In genomic region chr17:6018348-6018747, GRCm38 (mm10) we compare ENCODE assay signal across 21 mouse cellular contexts.
DNase-seq lines count a peak whose midpoint lies in the region; ATAC-seq lines count a peak whose summit lies in the region.
"Had no signal": no experiment of that assay in that cellular context is flagged by ENCODE, and none has a peak within 500 bp of the region (broad histone marks: within the 10 kb centered on the region; RNA-seq: fewer than 3 reads in every experiment).

No protein-coding gene starts in this region.

- 65% methylated on average over 4 of the region's 4 CpGs for WGBS in intestine, embryonic 16.5 days
- 61% methylated on average over 4 of the region's 4 CpGs for WGBS in liver, embryonic 13.5 days (ENCODE audit: insufficient replicate concordance)
- 62% methylated on average over 4 of the region's 4 CpGs for WGBS in stomach, embryonic 16.5 days
- 87% methylated on average over 4 of the region's 4 CpGs for WGBS in hindbrain, embryonic 14.5 days

- 0 out of 2 replicates have a peak overlapping the region, but pooled peaks have one; percentile 6 for H3K27ac ChIP-seq in intestine, embryonic 16.5 days (ENCODE audit: low read length)
- peak overlapping the region; percentile 59 for H3K27ac ChIP-seq in liver, embryonic 13.5 days
- peak overlapping the region; percentile 55; the same call in 1 of the 2 replicates for H3K27ac ChIP-seq in stomach, embryonic 16.5 days (ENCODE audit: low read length)
- H3K27ac ChIP-seq in hindbrain, embryonic 14.5 days, result no peak overlapping the region
- H3K27ac ChIP-seq: forebrain, embryonic 10.5 days; hindbrain, embryonic 15.5 days; left cerebral cortex, adult 2 months; limb, embryonic 15.5 days; midbrain, embryonic 10.5 days had no signal

- peak; percentile 31 for DNase-seq in kidney, postnatal 14 days
- DNase-seq in liver, embryonic 13.5 days, result no peak
- no peak for DNase-seq in spleen, postnatal 14 days (ENCODE audit: low spot score in 2 of 2)
- no peak for DNase-seq in hindbrain, embryonic 14.5 days (ENCODE audit: low spot score)
- no peak for DNase-seq in ovary, adult 18-20 months (ENCODE audit: low spot score)
- DNase-seq: adrenal gland, adult 2 months; cerebellum, adult 11 months; cerebellum, postnatal 10 days; forebrain, postnatal 0 days; heart, postnatal 36 days; lung, postnatal 10 days; right cerebral cortex, adult 18-20 months; thymus, postnatal 25 days had no signal

- H3K36me3 ChIP-seq in intestine, embryonic 16.5 days (ENCODE audit: control insufficient read depth, insufficient read depth, low read length), result no peaks in the 10 kb centered on the region
- H3K36me3 ChIP-seq in liver, embryonic 13.5 days, result no peaks in the 10 kb centered on the region
- no peaks in the 10 kb centered on the region for H3K36me3 ChIP-seq in stomach, embryonic 16.5 days (ENCODE audit: control insufficient read depth, insufficient read depth, low read length)
- H3K36me3 ChIP-seq in hindbrain, embryonic 14.5 days (replicated peaks; ENCODE audit: control insufficient read depth, insufficient read depth), result no peaks in the 10 kb centered on the region
- H3K36me3 ChIP-seq: forebrain, embryonic 10.5 days; hindbrain, embryonic 15.5 days; limb, embryonic 15.5 days; midbrain, embryonic 10.5 days had no signal

- H3K4me3 ChIP-seq in intestine, embryonic 16.5 days (ENCODE audit: low read length), result no peak overlapping the region
- no peak overlapping the region for H3K4me3 ChIP-seq in liver, embryonic 13.5 days (replicated peaks)
- H3K4me3 ChIP-seq in stomach, embryonic 16.5 days (replicated peaks; ENCODE audit: low read length), result no peak overlapping the region
- no peak overlapping the region for H3K4me3 ChIP-seq in hindbrain, embryonic 14.5 days (replicated peaks; ENCODE audit: low read length)
- H3K4me3 ChIP-seq: forebrain, embryonic 10.5 days; heart, embryonic 15.5 days; hindbrain, embryonic 15.5 days; left cerebral cortex, adult 2 months; limb, embryonic 15.5 days; midbrain, embryonic 10.5 days had no signal

- H3K4me1 ChIP-seq in intestine, embryonic 16.5 days (ENCODE audit: control insufficient read depth, insufficient read depth, low read length), result peaks cover 16% of the 10 kb centered on the region; the same call in 1 of the 2 replicates
- peaks cover 39% of the 10 kb centered on the region for H3K4me1 ChIP-seq in liver, embryonic 13.5 days (replicated peaks)
- H3K4me1 ChIP-seq in stomach, embryonic 16.5 days (ENCODE audit: control insufficient read depth, insufficient read depth, low read length), result peaks cover 7% of the 10 kb centered on the region
- no peaks in the 10 kb centered on the region for H3K4me1 ChIP-seq in hindbrain, embryonic 14.5 days (replicated peaks; ENCODE audit: control insufficient read depth, insufficient read depth, low read length)
- H3K4me1 ChIP-seq: hindbrain, embryonic 15.5 days had no signal

- H3K27me3 ChIP-seq in intestine, embryonic 16.5 days (replicated peaks; ENCODE audit: control insufficient read depth, insufficient read depth, low read length), result no peaks in the 10 kb centered on the region
- H3K27me3 ChIP-seq in liver, embryonic 13.5 days, result no peaks in the 10 kb centered on the region
- H3K27me3 ChIP-seq in stomach, embryonic 16.5 days (ENCODE audit: control insufficient read depth, insufficient read depth, low read length), result no peaks in the 10 kb centered on the region
- H3K27me3 ChIP-seq in hindbrain, embryonic 14.5 days (ENCODE audit: control insufficient read depth, insufficient read depth, low read length), result no peaks in the 10 kb centered on the region
- H3K27me3 ChIP-seq: heart, embryonic 15.5 days; hindbrain, embryonic 15.5 days; limb, embryonic 15.5 days had no signal

- no peaks in the 10 kb centered on the region for H3K9me3 ChIP-seq in intestine, embryonic 16.5 days (ENCODE audit: control insufficient read depth, low read length)
- H3K9me3 ChIP-seq in liver, embryonic 13.5 days (replicated peaks), result no peaks in the 10 kb centered on the region
- H3K9me3 ChIP-seq in stomach, embryonic 16.5 days (replicated peaks; ENCODE audit: control insufficient read depth, low read length), result no peaks in the 10 kb centered on the region
- H3K9me3 ChIP-seq in hindbrain, embryonic 14.5 days (ENCODE audit: control insufficient read depth, low read length), result no peaks in the 10 kb centered on the region
- H3K9me3 ChIP-seq: forebrain, embryonic 10.5 days; heart, embryonic 15.5 days; hindbrain, embryonic 15.5 days; limb, embryonic 15.5 days; midbrain, embryonic 10.5 days had no signal

- no peak overlapping the region for H3K9ac ChIP-seq in intestine, embryonic 16.5 days (ENCODE audit: low read depth, low read length)
- H3K9ac ChIP-seq in liver, embryonic 13.5 days, result no peak overlapping the region
- H3K9ac ChIP-seq in stomach, embryonic 16.5 days (ENCODE audit: low read length), result no peak overlapping the region
- H3K9ac ChIP-seq in hindbrain, embryonic 14.5 days, result no peak overlapping the region
- H3K9ac ChIP-seq: forebrain, postnatal 0 days; heart, embryonic 15.5 days; hindbrain, embryonic 15.5 days; limb, embryonic 15.5 days had no signal

- ATAC-seq in intestine, embryonic 16.5 days, result peak; percentile 74
- ATAC-seq in liver, embryonic 13.5 days (ENCODE audit: low read depth), result peak; percentile 70
- ATAC-seq in stomach, embryonic 16.5 days (ENCODE audit: insufficient read depth, low FRiP score), result no peak
- no peak for ATAC-seq in hindbrain, embryonic 14.5 days (ENCODE audit: low FRiP score)
- ATAC-seq: forebrain, postnatal 0 days had no signal

- no peak overlapping the region for H3K4me2 ChIP-seq in intestine, embryonic 16.5 days (ENCODE audit: low read depth, low read length)
- H3K4me2 ChIP-seq in liver, embryonic 13.5 days, result no peak overlapping the region
- H3K4me2 ChIP-seq in stomach, embryonic 16.5 days (ENCODE audit: low read depth, low read length), result no peak overlapping the region
- H3K4me2 ChIP-seq in hindbrain, embryonic 14.5 days (replicated peaks), result no peak overlapping the region
- H3K4me2 ChIP-seq: heart, embryonic 15.5 days; hindbrain, embryonic 15.5 days; limb, embryonic 15.5 days had no signal

Comparison
In these comparisons a context has a peak if more than half of its experiments do, and no peak if none do; other contexts are left out.
1. ATAC-seq: peak in intestine, embryonic 16.5 days (single experiment) and liver, embryonic 13.5 days (single experiment); none in stomach, embryonic 16.5 days (single experiment) and hindbrain, embryonic 14.5 days (single experiment).